Mouse (Mus musculus): ENCODE results near the gene Arhgap8.

Arhgap8 gene

GRCm38 (mm10) chr15:84719791-84720190, at the start of gene Arhgap8:
Gene Arhgap8 (plus strand): TSS chr15:84720052.
- no peak for DNase-seq (ENCODE audit: low read depth, low spot score)

GRCm38 (mm10) chr15:84670657-84671055, 49.2 kb upstream of the Arhgap8 start:
- DNase-seq (ENCODE audit: low read depth, low spot score): no peak

- no peak for DNase-seq (ENCODE audit: low read depth, low spot score)
These were observed 48.2 kb upstream of the Arhgap8 start for GRCm38 (mm10) chr15:84671401-84672307.

- DNase-seq (ENCODE audit: low read depth, low spot score): no peak
These were observed 47.6 kb upstream of the Arhgap8 start for GRCm38 (mm10) chr15:84672308-84672615.

- DNase-seq (ENCODE audit: low read depth, low spot score): no peak
These were observed 47.2 kb upstream of the Arhgap8 start for GRCm38 (mm10) chr15:84672616-84673015.

- no peak for DNase-seq (ENCODE audit: low read depth, low spot score)
These were observed 45.4 kb upstream of the Arhgap8 start for GRCm38 (mm10) chr15:84674329-84675067.

- DNase-seq (ENCODE audit: low read depth, low spot score): no peak
These were observed 44.5 kb upstream of the Arhgap8 start for GRCm38 (mm10) chr15:84675317-84675716.

- no peak for DNase-seq (ENCODE audit: low read depth, low spot score)
These were observed 41.9 kb upstream of the Arhgap8 start for GRCm38 (mm10) chr15:84677943-84678342.

GRCm38 (mm10) chr15:84679090-84679489, 40.8 kb upstream of the Arhgap8 start:
- DNase-seq (ENCODE audit: low read depth, low spot score): no peak

GRCm38 (mm10) chr15:84679794-84680193, 40.1 kb upstream of the Arhgap8 start:
- DNase-seq (ENCODE audit: low read depth, low spot score): no peak

GRCm38 (mm10) chr15:84680545-84681454, 39.1 kb upstream of the Arhgap8 start:
- DNase-seq (ENCODE audit: low read depth, low spot score): peak; percentile 80

- DNase-seq (ENCODE audit: low read depth, low spot score): peak; percentile 83
These were observed 38.2 kb upstream of the Arhgap8 start for GRCm38 (mm10) chr15:84681455-84682193.

- DNase-seq (ENCODE audit: low read depth, low spot score): no peak
These were observed 37.6 kb upstream of the Arhgap8 start for GRCm38 (mm10) chr15:84682206-84682605.

- DNase-seq (ENCODE audit: low read depth, low spot score): no peak
These were observed 37.0 kb upstream of the Arhgap8 start for GRCm38 (mm10) chr15:84682821-84683220.

- no peak for DNase-seq (ENCODE audit: low read depth, low spot score)
These were observed 35.3 kb upstream of the Arhgap8 start for GRCm38 (mm10) chr15:84684520-84684919.

- DNase-seq (ENCODE audit: low read depth, low spot score): no peak
These were observed 34.4 kb upstream of the Arhgap8 start for GRCm38 (mm10) chr15:84685417-84685816.

- no peak for DNase-seq (ENCODE audit: low read depth, low spot score)
These were observed 31.9 kb upstream of the Arhgap8 start for GRCm38 (mm10) chr15:84687904-84688303.

- no peak for DNase-seq (ENCODE audit: low read depth, low spot score)
These were observed 30.5 kb upstream of the Arhgap8 start for GRCm38 (mm10) chr15:84689356-84689755.

- DNase-seq (ENCODE audit: low read depth, low spot score): no peak
These were observed 28.3 kb upstream of the Arhgap8 start for GRCm38 (mm10) chr15:84691513-84691912.

- DNase-seq (ENCODE audit: low read depth, low spot score): no peak
These were observed 27.2 kb upstream of the Arhgap8 start for GRCm38 (mm10) chr15:84692645-84693044.

GRCm38 (mm10) chr15:84696021-84696420, 23.8 kb upstream of the Arhgap8 start:
- DNase-seq (ENCODE audit: low read depth, low spot score): no peak

All from mesoderm, embryonic 11.5 days (tissue).